Mouse (Mus musculus): Measurements from ENCODE around the gene Nsun4. TPM values are rescaled to one million over a fixed set of nuclear protein-coding genes. Genes with fewer than 3 reads are reported as not detected.

The Nsun4 gene
- total RNA-seq, 4 experiments from 2014 or later = 9.0 to 11.5 (median 10.6) TPM

DNA sequence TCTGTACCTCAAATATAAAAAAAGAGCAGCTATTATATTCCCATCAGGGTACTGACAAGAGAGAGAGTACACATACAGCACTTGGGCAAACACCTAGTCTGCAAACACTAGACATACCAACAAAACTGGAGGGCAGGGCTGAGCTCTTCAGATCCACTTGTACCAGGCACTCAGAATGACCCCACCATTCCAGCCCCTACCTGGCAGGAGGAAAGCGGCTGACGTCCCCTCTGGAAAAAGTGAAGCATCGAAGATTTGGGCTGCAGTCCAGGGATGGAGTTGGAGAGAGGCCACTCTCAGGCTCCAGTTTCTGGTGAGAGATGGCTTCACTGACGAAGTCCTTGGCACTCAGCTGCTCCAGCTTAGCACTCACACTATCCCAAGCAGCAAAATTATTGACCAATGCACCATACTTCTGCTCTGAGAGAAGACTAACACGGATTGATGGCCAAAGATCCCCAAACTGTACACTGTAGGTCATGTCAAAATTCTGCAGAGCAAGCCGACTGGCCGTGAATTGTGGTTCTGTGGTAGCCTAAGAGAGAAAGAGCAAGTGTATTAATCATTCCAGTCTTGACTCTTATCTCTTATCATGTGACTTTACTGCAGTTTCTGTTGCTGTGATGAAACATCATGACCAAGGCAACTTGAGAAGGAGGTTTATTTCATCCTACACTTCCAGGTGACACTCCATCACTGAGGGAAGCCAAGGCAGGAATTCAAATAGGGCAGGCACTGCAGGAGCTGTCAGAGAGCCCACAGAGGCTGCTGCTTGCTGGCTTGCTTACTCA lies 5.4 kb downstream of the Nsun4 start:
- no peak for DNase-seq (ENCODE audit: low spot score in 2 of 2)

DNA sequence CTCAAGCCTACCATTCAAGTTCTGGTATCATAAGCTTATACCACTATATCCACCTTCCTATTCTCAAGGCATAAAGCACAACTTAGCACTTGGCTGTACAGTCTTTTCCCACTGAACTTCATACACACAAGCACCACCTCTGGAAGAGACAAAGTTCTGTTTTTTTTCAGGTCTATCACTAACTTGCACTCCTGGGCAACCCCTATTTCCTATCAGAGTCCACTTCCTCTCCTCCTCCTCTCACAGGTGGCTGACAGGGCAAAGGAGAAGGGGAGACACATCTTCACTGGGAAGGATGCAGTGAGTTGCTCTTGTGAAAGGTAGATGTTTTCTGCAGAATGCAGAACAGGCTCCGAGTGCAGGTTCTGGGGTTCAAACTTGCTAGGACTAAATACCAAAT lies 6.0 kb downstream of the Nsun4 start:
- DNase-seq (ENCODE audit: low spot score in 2 of 2) = no peak

DNA sequence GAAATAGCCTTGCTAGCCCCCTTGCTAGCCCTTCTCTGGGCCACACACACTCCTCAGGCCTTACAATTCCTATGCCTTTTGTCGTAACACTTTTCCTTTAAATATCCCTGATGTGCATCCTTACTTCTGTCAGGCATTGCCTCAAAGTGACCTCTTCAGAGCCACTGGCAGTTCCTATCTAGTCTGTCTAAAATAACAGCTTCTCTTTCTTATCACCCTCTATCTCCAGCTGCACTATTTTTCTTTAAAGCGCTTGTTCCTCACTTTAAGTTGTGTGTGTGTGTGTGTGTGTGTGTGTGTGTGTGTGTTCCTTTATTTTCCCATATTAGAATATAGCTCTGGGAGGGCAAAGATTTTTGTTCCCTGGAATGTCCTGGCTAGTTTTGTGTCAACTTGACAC lies 7.1 kb downstream of the Nsun4 start:
- DNase-seq (ENCODE audit: low spot score in 2 of 2) = no peak

DNA sequence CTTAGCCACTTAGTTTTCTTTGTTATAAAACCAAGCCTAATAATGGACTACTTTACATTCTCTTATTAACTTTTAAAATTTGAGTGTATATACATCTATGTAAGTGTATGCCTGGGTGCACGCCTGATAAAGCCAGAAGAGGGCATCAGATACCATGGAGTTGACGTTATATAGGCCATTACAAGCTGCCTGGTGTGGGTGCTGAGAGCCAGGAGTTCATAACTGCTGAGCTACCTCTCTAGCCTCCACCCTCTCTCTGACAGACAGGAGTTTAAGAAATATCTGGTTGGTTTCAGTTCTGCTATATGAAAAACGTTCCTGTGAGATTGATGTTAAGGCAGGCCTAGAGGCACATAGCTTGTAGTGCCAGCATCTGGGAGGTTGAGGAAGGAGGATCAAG lies 11.5 kb downstream of the Nsun4 start:
- no peak for DNase-seq (ENCODE audit: low spot score in 2 of 2)

DNA sequence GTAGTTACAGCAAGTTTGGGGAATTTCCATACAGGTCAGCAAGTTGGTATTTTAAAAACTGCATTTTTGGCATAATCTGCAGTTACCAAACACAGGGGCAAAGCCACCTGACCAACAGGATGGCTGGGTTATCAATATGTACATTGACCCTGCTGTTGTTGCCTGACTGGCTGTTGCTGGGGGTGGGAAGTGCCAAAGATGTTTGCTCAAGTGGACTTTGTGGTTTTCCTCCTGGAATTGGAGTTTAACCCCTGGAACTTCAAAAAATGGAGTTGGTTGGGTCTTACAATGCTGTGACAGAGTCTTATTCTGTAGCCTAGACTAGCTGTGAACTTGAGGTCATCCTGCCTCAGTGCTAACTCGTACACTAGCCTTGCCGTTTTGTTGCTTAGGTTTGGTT lies 13.2 kb downstream of the Nsun4 start:
- no peak for DNase-seq (ENCODE audit: low spot score in 2 of 2)

DNA sequence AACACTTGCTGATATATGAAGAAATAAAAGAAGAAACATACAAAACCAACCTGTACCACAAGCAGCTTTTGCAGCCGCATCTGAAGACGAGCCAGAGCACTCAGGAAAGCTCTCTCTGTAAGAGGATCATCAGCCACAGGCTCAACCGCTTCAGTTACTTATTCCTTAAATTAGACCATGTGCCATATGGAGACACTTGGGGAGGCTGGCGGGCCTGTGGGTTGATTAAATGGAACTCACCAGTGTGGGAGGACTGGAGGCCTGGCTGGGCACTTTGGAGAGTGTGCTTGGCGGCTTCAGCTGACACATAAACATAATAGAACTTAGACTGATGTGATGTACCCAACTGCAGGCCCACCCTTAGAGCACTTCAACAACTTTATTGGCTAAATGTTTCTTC lies 20.3 kb downstream of the Nsun4 start:
- DNase-seq (ENCODE audit: low spot score in 2 of 2) = peak in 1 of 2 experiments; percentile 79

DNA sequence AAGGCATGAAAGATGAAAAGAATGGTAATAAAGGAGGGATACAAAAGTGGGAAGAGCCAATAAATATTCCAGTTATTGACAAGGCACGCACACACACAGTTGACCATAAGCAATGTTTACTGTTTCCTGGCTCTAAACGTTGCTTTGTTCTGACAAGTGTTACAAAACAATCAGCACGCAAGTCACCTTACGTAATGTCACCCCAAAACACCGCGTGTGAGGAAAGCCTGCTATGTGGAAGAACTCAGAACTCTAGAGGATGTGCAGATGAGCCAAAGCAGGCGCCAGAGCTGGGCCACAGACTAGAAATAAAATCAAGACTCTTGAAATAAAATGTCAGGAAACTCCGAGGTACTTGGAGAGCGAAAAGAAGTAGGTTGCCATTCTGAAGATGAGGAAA lies 20.8 kb downstream of the Nsun4 start:
- no peak for DNase-seq (ENCODE audit: low spot score in 2 of 2)

DNA sequence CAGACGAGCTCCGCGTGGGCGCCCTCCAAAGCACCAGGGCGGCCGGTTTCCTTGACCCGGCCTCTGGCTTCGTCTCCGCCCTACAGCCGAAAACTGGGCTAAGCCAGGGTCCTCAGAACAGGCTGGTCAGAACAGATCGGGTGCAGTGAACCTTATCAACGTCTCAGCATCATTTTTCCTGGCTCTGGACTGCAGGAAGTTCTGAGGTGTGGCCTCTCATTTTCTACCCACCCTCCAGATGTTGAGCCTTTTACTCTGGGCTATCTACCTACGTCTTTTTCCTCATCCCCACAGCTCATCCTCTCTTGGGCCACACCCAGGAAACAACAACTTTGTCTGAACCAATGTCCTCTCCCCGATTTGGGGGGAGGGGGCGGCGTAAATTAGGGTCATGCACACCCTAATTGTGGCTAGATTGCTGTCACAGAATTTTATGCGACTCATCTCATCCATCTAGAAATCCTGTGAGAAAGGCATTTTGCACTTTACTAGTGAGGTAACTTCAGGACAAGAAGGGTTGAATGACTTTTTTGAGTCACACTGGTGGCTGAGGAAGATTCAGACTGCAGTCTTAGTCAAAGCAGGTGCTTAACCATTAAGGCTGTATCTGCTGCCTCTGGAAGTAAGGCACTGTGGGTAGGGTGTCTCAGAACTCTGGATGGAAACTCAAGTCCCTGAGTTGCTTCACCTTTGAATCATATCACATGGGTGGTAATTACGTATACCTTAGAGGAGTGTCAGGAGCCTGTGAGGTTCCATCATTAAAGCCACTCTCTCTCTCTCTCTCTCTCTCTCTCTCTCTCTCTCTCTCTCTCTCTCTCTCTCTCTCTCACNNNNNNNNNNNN lies 35.6 kb downstream of the Nsun4 start, which contains the start of gene Faah:
Gene Faah, minus strand, starts transcription at position 25 of the 845 bp plus-strand sequence.
- no peak for DNase-seq (ENCODE audit: low spot score in 2 of 2)

DNA sequence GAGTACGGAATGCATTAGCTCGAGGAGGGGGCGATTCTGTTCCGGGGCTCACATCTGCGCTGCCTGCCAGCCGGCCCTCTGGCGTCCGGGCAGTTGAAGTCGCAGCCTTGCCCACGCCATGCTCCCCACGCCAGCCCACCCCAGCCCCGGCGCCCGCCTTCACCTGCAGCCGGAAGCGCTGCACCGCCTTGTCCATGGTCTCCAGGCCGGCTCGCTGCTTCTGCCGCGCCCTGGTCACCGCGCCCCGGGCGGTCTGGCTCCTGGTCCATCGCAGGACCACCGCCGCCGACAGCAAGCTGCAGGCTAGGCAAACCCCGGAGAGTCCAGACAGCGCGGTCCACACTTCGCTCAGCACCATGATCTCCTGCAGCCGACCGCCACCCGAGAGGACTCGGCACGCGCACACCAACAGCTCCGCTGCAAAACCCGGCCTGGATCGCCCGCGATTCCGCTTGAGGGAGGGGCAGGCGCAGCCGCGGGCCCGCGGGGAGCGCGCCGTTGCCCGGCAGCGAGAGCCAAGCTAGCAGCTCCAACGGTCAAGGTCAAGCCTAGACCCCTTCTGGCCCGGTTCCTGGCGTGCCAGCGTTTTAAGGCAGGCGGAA lies 36.3 kb downstream of the Nsun4 start:
- peak; percentile 51 to 67 for DNase-seq (ENCODE audit: low spot score in 2 of 2)

DNA sequence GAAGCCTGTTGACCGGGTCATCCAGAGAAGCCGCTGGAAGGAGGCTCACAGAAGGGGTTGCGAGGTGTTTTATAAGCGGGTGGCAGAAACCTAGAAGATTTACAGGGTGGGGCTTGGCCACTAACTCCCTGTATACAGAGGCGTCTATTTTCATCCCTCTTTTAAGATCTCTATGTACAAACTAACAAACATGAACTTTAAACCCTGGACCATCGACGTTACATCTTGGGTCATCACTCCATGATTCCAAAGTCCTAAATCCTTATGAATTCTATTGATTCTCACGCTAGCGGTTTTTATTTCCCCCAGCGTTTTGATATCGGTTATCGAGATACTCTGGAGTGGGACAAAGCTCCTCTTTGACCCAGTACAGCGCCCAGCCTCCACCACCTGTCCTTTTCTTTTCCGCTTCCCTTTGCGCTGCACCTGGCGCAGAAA lies 36.8 kb downstream of the Nsun4 start:
- DNase-seq (ENCODE audit: low spot score in 2 of 2) = no peak

DNA sequence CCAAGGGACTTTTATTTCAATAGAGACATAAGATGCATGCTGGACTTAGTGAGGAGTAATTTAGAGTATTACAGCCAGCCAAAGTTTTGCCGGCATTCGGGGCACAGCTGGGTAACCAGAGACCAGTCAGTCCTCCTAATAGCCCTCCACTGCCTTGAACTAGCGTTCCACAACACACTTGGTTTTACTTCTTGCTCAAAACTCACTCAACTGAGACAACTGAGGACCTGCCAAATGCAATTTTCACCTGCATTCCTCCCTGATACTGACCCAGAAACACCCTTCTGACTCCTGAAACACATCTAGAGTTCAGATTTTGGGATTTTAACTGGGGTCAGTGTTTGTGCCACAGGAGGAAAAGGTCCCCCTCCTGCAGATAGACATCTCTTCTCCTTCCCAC lies 37.3 kb downstream of the Nsun4 start:
- no peak for DNase-seq (ENCODE audit: low spot score in 2 of 2)

DNA sequence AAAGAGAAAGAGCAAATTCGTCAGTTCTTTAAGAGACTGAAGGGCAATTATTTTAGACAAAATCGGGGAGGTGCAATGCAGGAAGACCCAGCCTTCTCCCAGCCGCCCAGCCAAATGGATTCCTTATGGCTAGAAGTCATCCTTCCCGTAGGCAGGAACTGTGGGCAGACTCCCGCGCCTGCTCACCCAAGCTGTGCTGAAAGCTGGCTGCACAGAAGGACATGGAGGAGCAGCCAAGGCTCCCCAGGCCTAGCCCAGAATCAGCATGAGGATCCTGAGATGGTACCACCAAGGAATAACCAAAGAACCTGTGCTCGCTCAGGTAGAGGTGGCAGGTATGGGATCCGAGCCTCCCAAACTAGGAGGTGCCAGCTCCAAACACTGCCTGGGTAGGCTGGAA lies 37.7 kb downstream of the Nsun4 start:
- DNase-seq (ENCODE audit: low spot score in 2 of 2) = peak; percentile 40 to 54

DNA sequence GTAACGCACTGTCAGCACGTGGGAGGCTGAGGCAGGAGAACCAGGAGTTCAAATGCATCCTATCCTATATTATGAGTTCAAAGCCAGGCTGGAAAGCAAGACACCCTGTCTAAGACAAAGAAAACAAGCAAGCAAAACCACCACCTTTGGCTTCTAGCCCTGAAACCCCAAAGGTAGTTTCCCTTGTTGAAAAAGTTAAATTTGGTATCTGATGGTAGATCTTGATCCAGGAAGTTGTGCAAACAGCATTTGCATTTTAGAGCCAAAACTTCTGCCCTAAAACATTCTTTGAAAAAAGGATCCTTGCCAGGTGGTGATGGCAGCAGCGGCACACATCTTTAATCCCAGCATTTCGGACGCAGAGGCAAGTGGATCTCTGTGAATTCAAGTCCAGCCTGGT lies 38.2 kb downstream of the Nsun4 start:
- DNase-seq (ENCODE audit: low spot score in 2 of 2) = no peak

DNA sequence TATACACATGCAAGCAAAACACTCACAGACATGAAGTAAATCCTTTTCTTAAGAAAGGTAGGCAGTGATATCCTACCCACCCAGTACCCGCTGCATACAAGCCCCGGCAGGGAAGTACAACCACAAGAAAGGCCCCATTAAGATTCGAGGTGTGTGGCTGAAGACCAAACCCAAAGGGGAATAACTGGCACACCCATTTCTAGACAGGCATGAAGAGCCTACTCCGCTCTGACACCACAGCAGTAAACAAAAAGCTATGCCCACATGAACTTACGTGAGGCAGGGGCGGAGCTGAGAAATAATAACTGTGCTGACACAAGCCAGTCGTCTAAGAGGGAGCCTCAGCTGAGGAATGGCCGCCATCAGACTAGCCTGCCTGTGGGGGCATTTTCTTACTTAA lies 43.5 kb downstream of the Nsun4 start:
- DNase-seq (ENCODE audit: low spot score in 2 of 2) = no peak

DNA sequence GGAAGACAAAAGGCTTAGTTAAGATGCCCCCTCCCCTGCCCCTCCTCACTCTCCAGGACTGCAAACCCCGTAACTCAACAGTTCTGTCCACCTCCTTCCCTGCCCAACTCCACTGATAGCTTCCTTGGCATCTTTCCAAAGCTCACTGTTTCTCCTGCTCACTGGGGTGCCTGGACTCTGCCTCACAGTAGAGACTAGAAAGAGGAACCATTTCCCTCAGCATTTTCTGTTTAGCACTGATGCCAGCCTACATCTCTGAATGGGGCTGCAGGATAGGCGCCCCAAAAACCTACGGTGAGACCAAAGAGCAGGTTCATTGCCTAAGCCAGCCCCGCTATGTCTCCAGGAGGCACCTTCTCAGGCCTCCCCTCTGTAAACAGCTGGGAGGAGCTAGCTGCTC lies 52.5 kb downstream of the Nsun4 start:
- no peak for DNase-seq (ENCODE audit: low spot score in 2 of 2)

DNA sequence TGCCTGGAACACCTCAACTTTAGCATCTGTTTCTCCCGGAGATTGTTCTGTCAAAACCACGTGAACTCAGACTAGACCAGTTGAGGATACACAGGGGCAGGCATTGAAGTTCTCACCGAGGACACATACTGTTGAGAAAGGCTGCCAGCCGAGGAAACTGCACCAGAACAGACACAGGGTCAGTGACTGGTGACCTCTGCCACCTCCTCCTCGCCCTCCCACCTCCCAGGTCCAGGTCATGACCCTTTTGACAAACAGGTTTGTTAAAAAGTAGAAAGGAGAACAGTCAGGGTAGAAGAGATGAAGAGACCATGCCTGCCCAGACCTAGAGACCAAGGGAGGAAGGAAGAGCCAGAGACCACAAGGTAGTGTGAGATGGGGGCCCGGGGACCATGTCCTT lies 53.0 kb downstream of the Nsun4 start:
- DNase-seq (ENCODE audit: low spot score in 2 of 2) = no peak

DNA sequence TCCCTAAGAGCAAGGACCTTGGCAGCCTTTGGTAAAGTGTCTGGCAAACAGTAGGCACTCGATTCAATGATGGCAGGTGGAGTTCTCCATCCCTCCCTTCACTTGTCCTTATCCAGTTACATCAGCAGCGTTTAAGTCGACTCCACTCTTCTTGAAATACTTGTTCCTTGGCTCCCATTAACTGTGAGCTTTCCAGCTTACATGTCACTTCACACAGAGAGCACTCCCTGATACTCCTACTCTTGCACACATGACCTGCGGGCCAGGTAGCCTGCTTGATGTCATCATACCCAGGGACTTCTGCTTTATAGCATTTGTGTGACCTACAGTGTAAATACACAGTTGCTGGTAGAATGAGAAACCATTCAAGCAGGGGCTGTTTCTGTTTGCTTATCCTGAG lies 56.9 kb downstream of the Nsun4 start:
- DNase-seq (ENCODE audit: low spot score in 2 of 2) = no peak

DNA sequence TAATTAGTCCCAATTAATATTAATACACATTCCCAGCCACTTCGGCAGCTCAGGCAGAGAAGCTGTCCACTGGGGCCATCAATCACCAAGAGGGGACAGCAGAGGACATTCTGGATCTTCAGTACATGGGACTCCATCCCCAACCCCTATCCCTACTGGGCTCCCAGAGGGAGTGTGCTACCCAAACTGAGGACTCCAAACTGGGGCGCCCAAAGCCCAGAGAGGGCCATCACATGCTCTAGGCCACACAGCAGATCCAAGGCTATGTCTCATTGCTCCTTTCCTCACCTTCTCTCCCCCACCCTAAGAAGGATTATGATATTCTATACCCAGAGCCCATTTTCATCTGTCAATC lies 58.3 kb downstream of the Nsun4 start:
- no peak for DNase-seq (ENCODE audit: low spot score in 2 of 2)

DNA sequence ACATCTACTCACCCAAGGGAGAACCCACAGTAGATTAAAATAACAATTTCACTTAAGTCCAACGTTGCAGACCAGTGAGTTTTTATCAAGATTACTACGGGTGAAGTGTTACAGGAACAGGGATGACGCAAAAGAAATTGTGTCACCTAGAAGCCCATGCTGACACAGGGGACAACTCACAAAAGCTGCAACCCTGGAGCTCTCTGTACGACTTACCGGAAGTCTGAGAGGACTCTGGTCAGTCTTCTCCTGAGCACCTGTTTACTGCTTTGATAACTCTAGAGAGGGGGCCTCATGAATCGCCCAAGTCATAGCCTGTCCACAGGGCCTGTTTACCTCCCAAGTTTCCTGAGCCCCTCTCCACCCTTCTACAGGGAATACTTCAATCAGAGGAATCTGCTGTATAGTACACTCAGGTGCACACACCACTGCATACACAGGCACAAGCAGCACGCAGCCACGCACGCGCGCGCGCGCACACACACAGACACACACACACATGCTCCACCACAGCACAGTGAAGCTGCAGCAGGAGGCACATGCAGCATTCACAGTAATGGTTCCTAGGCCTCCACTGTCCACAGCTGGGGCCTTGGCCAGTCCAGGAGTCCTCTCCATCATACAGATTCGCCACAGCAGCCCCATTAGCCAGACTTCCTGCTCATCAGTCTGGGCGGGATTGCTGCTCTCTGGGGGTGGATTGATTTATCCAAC lies 58.9 kb downstream of the Nsun4 start:
- no peak for DNase-seq (ENCODE audit: low spot score in 2 of 2)

DNA sequence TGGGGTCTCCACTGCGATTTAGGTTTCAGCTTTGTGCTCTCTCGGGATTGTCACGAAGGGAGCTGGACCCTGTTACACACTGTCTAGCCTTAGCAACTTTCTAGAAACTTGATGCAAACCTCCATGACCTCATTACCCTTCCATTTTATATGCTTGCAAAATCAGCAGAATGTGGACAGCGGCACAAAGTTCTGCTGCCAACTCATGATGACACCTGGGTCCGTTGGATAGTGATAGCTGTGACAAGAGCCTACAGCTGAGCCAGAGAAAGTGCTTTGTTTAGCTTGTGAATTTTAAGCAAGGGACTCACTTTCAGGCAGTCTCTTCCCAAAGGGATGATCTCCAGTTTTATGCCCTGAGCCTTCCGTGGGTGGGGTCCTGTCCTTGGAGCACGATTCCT lies 64.3 kb downstream of the Nsun4 start:
- DNase-seq (ENCODE audit: low spot score in 2 of 2) = no peak

DNA sequence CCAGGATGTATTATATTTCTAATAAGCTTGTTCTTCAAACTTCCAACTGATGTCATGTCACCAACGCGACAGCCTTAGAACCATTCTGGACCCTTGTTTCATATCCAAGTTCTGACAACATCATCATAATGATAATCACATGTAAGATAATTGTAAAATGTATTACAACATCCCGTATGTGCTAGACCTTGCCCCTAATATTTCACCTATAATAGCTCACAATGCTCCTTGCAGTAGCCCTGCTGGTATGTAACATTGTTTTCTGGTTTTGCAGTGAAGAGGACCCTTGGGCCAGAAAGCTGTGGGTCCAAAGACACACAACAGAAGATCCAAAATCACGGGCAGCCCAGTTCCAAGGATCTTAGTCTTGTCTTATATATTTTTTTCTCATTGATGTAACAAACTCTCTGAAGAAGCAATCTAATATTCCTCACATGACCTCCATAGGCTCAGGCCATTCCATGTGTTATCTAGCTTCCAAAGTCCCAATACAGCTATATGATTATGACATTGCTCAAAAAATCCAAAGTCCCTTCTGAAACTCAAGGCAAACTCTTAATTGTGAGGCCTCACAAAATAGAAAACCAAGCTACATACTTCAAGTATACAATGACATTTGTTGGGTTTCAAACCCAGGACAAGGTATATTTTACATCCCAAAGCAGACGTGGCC lies 65.7 kb downstream of the Nsun4 start:
- no peak for DNase-seq (ENCODE audit: low spot score in 2 of 2)

Data from left cerebral cortex, adult 8-10 months (tissue).